Mouse (Mus musculus) liver, postnatal 0 days (tissue): Measurements from ENCODE around the gene Stt3b.

ENCODE experiments used
- CTCF ChIP-seq: sonication (generic); IDR thresholded peaks from 2 replicates; pipeline ENCODE4 v1.5.1; 2016; ENCODE audit warnings: antibody characterized with exemption, low read depth
- EP300 ChIP-seq: IDR thresholded peaks from 2 replicates; pipeline ENCODE4 v1.6.1; 2016; ENCODE audit warnings: antibody characterized with exemption, low read depth, mild to moderate bottlenecking

DNA sequence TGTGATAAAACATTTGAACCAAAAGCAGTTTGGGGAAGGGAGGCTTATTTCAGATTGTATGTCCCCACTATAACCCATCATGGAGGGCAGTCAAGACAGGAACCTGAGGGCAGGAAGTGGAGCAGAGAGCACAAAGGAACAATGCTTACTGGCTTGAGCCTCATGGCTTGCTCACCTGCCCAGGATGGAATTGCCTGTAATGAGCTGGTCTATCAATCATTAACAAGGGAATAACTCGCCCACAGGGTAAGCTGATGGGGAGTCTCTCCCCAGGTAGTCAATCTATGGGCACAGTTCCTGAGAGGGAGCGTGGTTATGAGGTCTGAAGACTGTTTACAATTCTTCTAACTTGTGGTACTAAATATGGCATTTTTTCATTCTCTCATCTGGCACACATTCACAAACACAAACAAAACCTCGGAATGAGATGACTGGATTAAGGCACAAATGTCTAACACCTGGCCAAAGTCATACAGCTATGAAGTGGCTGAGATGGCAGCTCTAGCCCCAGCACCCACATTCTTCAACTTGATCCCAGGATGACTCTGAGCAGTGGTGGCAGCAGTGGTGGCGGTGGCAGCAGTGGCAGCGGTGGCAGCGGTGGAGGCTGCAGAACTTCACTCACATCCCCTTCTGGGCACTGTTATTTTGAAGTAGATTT lies 22.3 kb downstream of the Stt3b start:
- TF ChIP-seq CTCF (no peak), EP300 (no peak)
